ENCODE assay signal across 16 mouse cellular contexts in genomic region chr14:33832650-33833319, GRCm38 (mm10).
DNase-seq lines count a peak whose midpoint lies in the region; ATAC-seq and TF ChIP-seq lines count a peak whose summit lies in the region.
"Had no signal": no experiment of that assay in that cellular context is flagged by ENCODE, and none has a peak within 500 bp of the region (broad histone marks: within the 10 kb centered on the region; RNA-seq: fewer than 3 reads in every experiment).

No protein-coding gene starts in this region.

- DNase-seq in kidney, adult 2 months: peak; percentile 37
- DNase-seq in midbrain, embryonic 14.5 days: peak; percentile 63
- no peak for DNase-seq in midbrain, embryonic 11.5 days (ENCODE audit: low spot score, missing footprints)
- DNase-seq in brain, embryonic 14.5 days (ENCODE audit: low read depth): peak; percentile 67
- no peak for DNase-seq in stomach, postnatal 0 days (ENCODE audit: low spot score)
- DNase-seq in urinary bladder, postnatal 36 days (ENCODE audit: low spot score in 2 of 2): no peak
- DNase-seq: cerebellum, adult 18-20 months; gastrocnemius, postnatal 14 days; heart, postnatal 4 days; layer of hippocampus, postnatal 36 days; liver, postnatal 0 days; thymus, postnatal 25 days had no signal

- no peak overlapping the region for H3K27ac ChIP-seq in kidney, adult 2 months (ENCODE audit: insufficient read depth, low read depth, low read length)
- no peak overlapping the region for H3K27ac ChIP-seq in kidney, embryonic 16.5 days (ENCODE audit: low read length)
- H3K27ac ChIP-seq in midbrain, embryonic 14.5 days (replicated peaks; ENCODE audit: low read depth, low read length): no peak overlapping the region
- no peak overlapping the region for H3K27ac ChIP-seq in midbrain, embryonic 11.5 days (ENCODE audit: low read depth, low read length)
- H3K27ac ChIP-seq in stomach, postnatal 0 days (replicated peaks): no peak overlapping the region
- H3K27ac ChIP-seq: kidney, embryonic 15.5 days had no signal

- no peak overlapping the region for H3K4me3 ChIP-seq in kidney, adult 2 months (ENCODE audit: insufficient read depth, low read depth, low read length)
- H3K4me3 ChIP-seq in kidney, embryonic 16.5 days (ENCODE audit: low read length): no peak overlapping the region
- H3K4me3 ChIP-seq in midbrain, embryonic 14.5 days (replicated peaks; ENCODE audit: low read depth, low read length): no peak overlapping the region
- H3K4me3 ChIP-seq in midbrain, embryonic 11.5 days (ENCODE audit: low read depth, low read length): no peak overlapping the region
- no peak overlapping the region for H3K4me3 ChIP-seq in stomach, postnatal 0 days (ENCODE audit: low read depth, low read length)
- H3K4me3 ChIP-seq: kidney, embryonic 15.5 days had no signal

- H3K4me2 ChIP-seq in kidney, embryonic 16.5 days (replicated peaks; ENCODE audit: low read depth, low read length): no peak overlapping the region
- H3K4me2 ChIP-seq in midbrain, embryonic 14.5 days (ENCODE audit: low read length): no peak overlapping the region
- no peak overlapping the region for H3K4me2 ChIP-seq in midbrain, embryonic 11.5 days
- H3K4me2 ChIP-seq in stomach, postnatal 0 days (replicated peaks; ENCODE audit: low read depth): no peak overlapping the region
- H3K4me2 ChIP-seq: heart, embryonic 11.5 days; kidney, embryonic 15.5 days had no signal

- no peak for TF ChIP-seq POLR2A in kidney, adult 2 months (IDR thresholded peaks at IDR 0.05; ENCODE audit: low read depth, low read length)
- no peak for TF ChIP-seq POLR2A in brain, embryonic 14.5 days (IDR thresholded peaks at IDR 0.05; ENCODE audit: borderline replicate concordance, extremely low read depth, insufficient read depth, insufficient read length, poor library complexity, severe bottlenecking)

- no peaks in the 10 kb centered on the region for H3K9me3 ChIP-seq in kidney, embryonic 16.5 days (ENCODE audit: low read length)
- H3K9me3 ChIP-seq in midbrain, embryonic 14.5 days (ENCODE audit: control insufficient read depth, low read length): no peaks in the 10 kb centered on the region
- H3K9me3 ChIP-seq in midbrain, embryonic 11.5 days (ENCODE audit: control insufficient read depth, low read length): no peaks in the 10 kb centered on the region
- H3K9me3 ChIP-seq in stomach, postnatal 0 days (ENCODE audit: control insufficient read depth, low read length): no peaks in the 10 kb centered on the region
- H3K9me3 ChIP-seq: kidney, embryonic 15.5 days had no signal

- no peak; the same call in 1 of the 2 replicates for ATAC-seq in kidney, embryonic 16.5 days (ENCODE audit: low FRiP score, low TSS enrichment)
- no peak for ATAC-seq in midbrain, embryonic 14.5 days (ENCODE audit: low FRiP score, low TSS enrichment)
- no peak for ATAC-seq in midbrain, embryonic 11.5 days (ENCODE audit: low FRiP score)
- no peak for ATAC-seq in stomach, postnatal 0 days (ENCODE audit: low FRiP score, low TSS enrichment)
- ATAC-seq: liver, postnatal 0 days; Patski had no signal

- WGBS in kidney, adult 2 months: 52% methylated on average over 14 of the region's 14 CpGs
- WGBS in kidney, embryonic 16.5 days: 58% methylated on average over 14 of the region's 14 CpGs
- 69% methylated on average over 14 of the region's 14 CpGs for WGBS in midbrain, embryonic 14.5 days
- WGBS in midbrain, embryonic 11.5 days: 81% methylated on average over 14 of the region's 14 CpGs
- WGBS in stomach, postnatal 0 days: 32% methylated on average over 14 of the region's 14 CpGs

- TF ChIP-seq EP300 in stomach, postnatal 0 days (optimal IDR thresholded peaks at IDR 0.05): no peak

- no peak for TF ChIP-seq CTCF in kidney, adult 2 months (conservative IDR thresholded peaks at IDR 0.05; ENCODE audit: insufficient read depth, insufficient read length, low read depth, low read length)
- TF ChIP-seq CTCF in brain, embryonic 14.5 days (IDR thresholded peaks at IDR 0.05; ENCODE audit: borderline replicate concordance, extremely low read depth, insufficient read depth, insufficient read length): no peak
- TF ChIP-seq CTCF in stomach, postnatal 0 days (IDR thresholded peaks at IDR 0.05; ENCODE audit: low read depth): peak; percentile 22; the same call in 1 of the 2 replicates

- no peaks in the 10 kb centered on the region for H3K27me3 ChIP-seq in kidney, adult 2 months (replicated peaks; ENCODE audit: control insufficient read depth, insufficient read depth, low read length)
- H3K27me3 ChIP-seq in kidney, embryonic 16.5 days (ENCODE audit: insufficient read depth, low read length): no peaks in the 10 kb centered on the region
- no peaks in the 10 kb centered on the region for H3K27me3 ChIP-seq in midbrain, embryonic 14.5 days (ENCODE audit: control insufficient read depth, insufficient read depth, low read length)
- no peaks in the 10 kb centered on the region for H3K27me3 ChIP-seq in midbrain, embryonic 11.5 days (ENCODE audit: control insufficient read depth, insufficient read depth, low read length)
- H3K27me3 ChIP-seq in stomach, postnatal 0 days (ENCODE audit: control insufficient read depth, insufficient read depth, low read length): no peaks in the 10 kb centered on the region
- H3K27me3 ChIP-seq: kidney, embryonic 15.5 days; Patski had no signal

- no peak overlapping the region for H3K9ac ChIP-seq in kidney, embryonic 16.5 days (replicated peaks; ENCODE audit: low read length)
- H3K9ac ChIP-seq in midbrain, embryonic 14.5 days (replicated peaks; ENCODE audit: low read length): no peak overlapping the region
- no peak overlapping the region for H3K9ac ChIP-seq in midbrain, embryonic 11.5 days (ENCODE audit: low read length)
- no peak overlapping the region for H3K9ac ChIP-seq in stomach, postnatal 0 days (ENCODE audit: low read length)
- H3K9ac ChIP-seq: kidney, embryonic 15.5 days; liver, postnatal 0 days had no signal

- H3K4me1 ChIP-seq in kidney, adult 2 months (ENCODE audit: control insufficient read depth, insufficient read depth, low read length): no peaks in the 10 kb centered on the region
- H3K4me1 ChIP-seq in kidney, embryonic 16.5 days (ENCODE audit: insufficient read depth, low read length): peaks cover 3% of the 10 kb centered on the region; the same call in 1 of the 2 replicates
- H3K4me1 ChIP-seq in midbrain, embryonic 14.5 days (ENCODE audit: control insufficient read depth, insufficient read depth, low read length): no peaks in the 10 kb centered on the region
- no peaks in the 10 kb centered on the region for H3K4me1 ChIP-seq in midbrain, embryonic 11.5 days (ENCODE audit: control insufficient read depth, insufficient read depth, low read length)
- no peaks in the 10 kb centered on the region for H3K4me1 ChIP-seq in stomach, postnatal 0 days (replicated peaks; ENCODE audit: control insufficient read depth, insufficient read depth)

- H3K36me3 ChIP-seq in kidney, adult 2 months (ENCODE audit: control insufficient read depth, insufficient read depth, low read length): no peaks in the 10 kb centered on the region
- no peaks in the 10 kb centered on the region for H3K36me3 ChIP-seq in kidney, embryonic 16.5 days (ENCODE audit: insufficient read depth, low read length)
- no peaks in the 10 kb centered on the region for H3K36me3 ChIP-seq in midbrain, embryonic 14.5 days (ENCODE audit: control insufficient read depth, insufficient read depth, low read length)
- H3K36me3 ChIP-seq in midbrain, embryonic 11.5 days (ENCODE audit: control insufficient read depth, insufficient read depth, low read length): no peaks in the 10 kb centered on the region
- no peaks in the 10 kb centered on the region for H3K36me3 ChIP-seq in stomach, postnatal 0 days (ENCODE audit: control insufficient read depth, insufficient read depth, low read length)
- H3K36me3 ChIP-seq: kidney, embryonic 15.5 days had no signal

Comparison
In these comparisons a context has a peak if more than half of its experiments do, and no peak if none do; other contexts are left out.
1. DNase-seq: peak in kidney, adult 2 months (single experiment), midbrain, embryonic 14.5 days (single experiment) and brain, embryonic 14.5 days (single experiment); none in midbrain, embryonic 11.5 days (single experiment), stomach, postnatal 0 days (single experiment) and urinary bladder, postnatal 36 days (0 of 2).